Mouse (Mus musculus): ENCODE data around the gene Mus81.

- TF ChIP-seq POLR2A (IDR thresholded peaks at IDR 0.05; ENCODE audit: low read depth, low read length) (no peak; the same call in 1 of the 2 replicates), CTCF (IDR thresholded peaks at IDR 0.05; ENCODE audit: borderline replicate concordance, insufficient read depth, low read length) (no peak)
These were observed 54.3 kb downstream of the Mus81 start for GRCm38 (mm10) chr19:5433951-5434350.
